ENCODE assay signal across 8 mouse cellular contexts in genomic region chr6:145992985-145993384, GRCm38 (mm10).
DNase-seq lines count a peak whose midpoint lies in the region; TF ChIP-seq lines count a peak whose summit lies in the region.
"Had no signal": no experiment of that assay in that cellular context is flagged by ENCODE, and none has a peak within 500 bp of the region (broad histone marks: within the 10 kb centered on the region; RNA-seq: fewer than 3 reads in every experiment).

No protein-coding gene starts in this region.

- peak overlapping the region; percentile 42; the same call in 1 of the 2 replicates for H3K27ac ChIP-seq in embryonic fibroblast, embryonic 13.5 days (ENCODE audit: insufficient read depth, low read length)

- H3K36me3 ChIP-seq in splenic B cell, adult 2 months (ENCODE audit: control insufficient read depth, insufficient read depth, low read length, poor library complexity, severe bottlenecking): no peaks in the 10 kb centered on the region

- H3K27me3 ChIP-seq in splenic B cell, adult 2 months (ENCODE audit: control insufficient read depth, insufficient read depth, low read length, poor library complexity, severe bottlenecking): no peaks in the 10 kb centered on the region

- DNase-seq in spleen, adult 12 weeks (ENCODE audit: low spot score): peak; percentile 21
- no peak for DNase-seq in spleen, postnatal 14 days (ENCODE audit: low spot score in 2 of 2)
- peak; percentile 71 for DNase-seq in kidney, postnatal 10 days
- peak; percentile 46 for DNase-seq in splenic B cell, adult 2 months (ENCODE audit: low read depth, low spot score)
- DNase-seq in thymus, postnatal 10 days (ENCODE audit: low spot score in 2 of 2): no peak
- DNase-seq in cerebellum, adult 8-10 months: no peak
- DNase-seq: thymus, postnatal 4 days had no signal

- TF ChIP-seq POLR2A in embryonic fibroblast, embryonic 13.5 days (IDR thresholded peaks at IDR 0.05; ENCODE audit: low read depth, low read length): no peak

- TF ChIP-seq CTCF in embryonic fibroblast, embryonic 13.5 days (IDR thresholded peaks at IDR 0.05; ENCODE audit: borderline replicate concordance, insufficient read depth, low read length): no peak

- H3K4me1 ChIP-seq in embryonic fibroblast, embryonic 13.5 days (ENCODE audit: control insufficient read depth, insufficient read depth, low read length): peaks cover 9% of the 10 kb centered on the region; the same call in 1 of the 2 replicates

- H3K4me3 ChIP-seq in embryonic fibroblast, embryonic 13.5 days (ENCODE audit: insufficient read depth, low read length): no peak overlapping the region

Comparison
In these comparisons a context has a peak if more than half of its experiments do, and no peak if none do; other contexts are left out.
1. DNase-seq: peak in spleen, adult 12 weeks (single experiment), kidney, postnatal 10 days (single experiment) and splenic B cell, adult 2 months (single experiment); none in spleen, postnatal 14 days (0 of 2), thymus, postnatal 10 days (0 of 2) and cerebellum, adult 8-10 months (single experiment).